Mouse (Mus musculus): Measurements from ENCODE around the gene Zfand4. TPM values are rescaled to one million over a fixed set of nuclear protein-coding genes. Genes with fewer than 3 reads are reported as not detected.

Zfand4 gene
- polyA plus RNA-seq (2014; fragmentation: Illumina TruSeq; extraction: RNeasy Lipid Tissue Mini Kit (QIAGEN cat#74804); ENCODE audit: low replicate concordance), result 1.9 TPM

DNA sequence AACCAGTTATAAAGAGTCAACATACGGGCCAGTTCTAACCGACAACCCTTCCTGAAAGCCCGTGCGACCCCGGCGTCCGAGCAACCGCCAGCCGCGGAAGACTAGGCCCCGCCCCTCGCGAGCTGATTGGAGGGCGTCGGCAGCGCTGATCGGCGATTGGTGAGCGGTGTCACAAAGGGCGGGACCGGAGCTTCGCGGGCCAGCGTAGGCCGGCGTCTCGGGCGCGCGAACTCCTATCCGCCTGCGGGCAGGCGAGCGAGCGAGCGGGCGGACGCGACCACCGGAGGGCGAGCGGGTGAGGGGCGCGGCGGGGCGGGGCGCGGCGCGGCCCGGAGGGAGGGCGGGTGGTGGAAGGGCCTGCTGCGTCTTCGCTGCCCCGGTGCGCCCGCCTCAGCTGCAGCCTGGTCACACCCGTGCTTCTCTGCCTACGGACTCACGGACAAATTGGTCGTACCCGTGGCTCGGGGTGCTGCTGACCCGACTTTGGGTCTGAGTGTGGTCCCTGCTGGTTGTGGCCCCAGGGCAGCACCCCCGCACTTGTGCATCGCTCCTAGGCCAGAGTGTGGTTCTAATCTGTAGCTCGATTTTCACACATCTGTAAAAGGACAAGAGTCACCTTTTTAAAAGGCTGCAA is at the start of gene Zfand4:
TSS of gene Zfand4 (plus strand) at position 205 of the 634 bp plus-strand sequence.

DNA sequence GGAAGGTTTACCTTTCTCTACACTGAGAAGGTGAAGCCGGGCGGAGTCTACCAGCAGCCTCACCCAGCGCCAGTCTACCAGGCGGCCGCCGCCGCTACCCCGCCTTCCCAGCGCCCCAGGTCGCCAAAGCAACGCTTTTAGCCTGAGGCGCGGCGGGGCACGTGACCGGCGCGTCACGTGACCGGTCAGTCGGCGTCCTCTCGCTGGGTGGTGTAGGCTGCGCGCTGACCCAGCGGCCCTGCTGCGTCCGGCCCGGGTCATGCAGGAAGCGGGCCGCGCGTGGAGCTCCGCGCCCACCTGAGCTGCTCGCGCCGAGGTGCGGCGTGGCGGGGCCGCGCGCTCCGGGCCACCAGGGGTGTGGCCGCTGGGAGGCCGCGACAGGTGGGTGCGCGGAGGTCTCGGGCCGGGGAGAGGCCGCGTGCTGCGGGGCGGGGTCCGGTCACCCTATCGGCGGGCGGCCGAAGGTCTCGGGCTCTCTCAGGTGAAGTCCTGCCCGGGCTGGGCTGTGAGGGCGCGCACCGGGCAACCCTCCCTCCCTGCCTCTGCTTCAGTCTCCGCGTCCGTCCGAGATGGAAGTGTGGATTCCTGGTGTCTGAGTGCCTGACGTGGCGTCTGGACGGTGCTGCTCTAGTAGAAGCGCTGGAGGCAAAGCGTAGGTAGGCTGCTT is 73.9 kb downstream of the Zfand4 start, which contains the start of gene March8:
TSS of gene March8 (plus strand) at position 190 of the 667 bp plus-strand sequence.

Other genes starting within 250 kb of the Zfand4 start
- 27.4 TPM for gene Tmcc1, start 70.7 kb upstream of the Zfand4 start, polyA plus RNA-seq (2014; fragmentation: Illumina TruSeq; extraction: RNeasy Lipid Tissue Mini Kit (QIAGEN cat#74804); ENCODE audit: low replicate concordance)
- gene Washc2, start 56.2 kb upstream of the Zfand4 start, polyA plus RNA-seq (2014; fragmentation: Illumina TruSeq; extraction: RNeasy Lipid Tissue Mini Kit (QIAGEN cat#74804); ENCODE audit: low replicate concordance), result 28.8 TPM
- 197 TPM for gene March8, start 73.8 kb downstream of the Zfand4 start, polyA plus RNA-seq (2014; fragmentation: Illumina TruSeq; extraction: RNeasy Lipid Tissue Mini Kit (QIAGEN cat#74804); ENCODE audit: low replicate concordance)
- gene Alox5, start 197.0 kb downstream of the Zfand4 start, polyA plus RNA-seq (2014; fragmentation: Illumina TruSeq; extraction: RNeasy Lipid Tissue Mini Kit (QIAGEN cat#74804); ENCODE audit: low replicate concordance), result 1.2 TPM
- not detected for gene Olfr211, start 224.9 kb downstream of the Zfand4 start, polyA plus RNA-seq (2014; fragmentation: Illumina TruSeq; extraction: RNeasy Lipid Tissue Mini Kit (QIAGEN cat#74804); ENCODE audit: low replicate concordance)
- not detected for gene Olfr212, start 242.3 kb downstream of the Zfand4 start, polyA plus RNA-seq (2014; fragmentation: Illumina TruSeq; extraction: RNeasy Lipid Tissue Mini Kit (QIAGEN cat#74804); ENCODE audit: low replicate concordance)

Data from small intestine, adult 10 weeks (tissue).